Mouse (Mus musculus) adrenal gland, postnatal 4 days (tissue): ENCODE measurements around the gene Cacna1c. TPM values are rescaled to one million over a fixed set of nuclear protein-coding genes. Genes with fewer than 3 reads are reported as not detected.

Source experiments
- DNase-seq, 2 experiments: peaks; one replicate each; pipeline ENCODE4 v3.0.0; 2021 to 2022; ENCODE audit warnings: low spot score in 2 of 2, mixed read lengths in 2 of 2
- total RNA-seq, 2 experiments: library from RNA; stranded (reverse); gene quantifications; 2 replicates each; pipeline ENCODE4 v1.2.3; 2021

Cacna1c gene
- total RNA-seq, 2 experiments from 2014 or later = 71.6 to 78.9 TPM

DNA sequence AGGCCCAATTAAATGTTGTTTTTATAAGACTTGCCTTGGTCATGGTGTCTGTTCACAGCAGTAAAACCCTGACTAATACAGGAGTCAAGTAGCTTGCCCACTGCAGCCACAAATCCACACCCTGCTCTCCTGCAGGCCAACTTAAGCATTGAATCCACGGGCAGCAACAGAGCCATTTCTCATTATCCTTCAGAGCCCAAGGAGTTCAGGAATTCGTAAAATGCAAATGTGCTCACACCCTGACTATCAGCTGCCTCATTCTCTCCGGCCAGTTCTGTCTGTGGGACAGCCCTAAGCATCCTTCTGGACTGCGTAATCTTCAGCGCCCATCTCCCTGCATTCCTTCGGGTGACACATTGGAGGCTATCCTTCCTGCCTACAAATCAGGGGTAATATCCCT, 425.8 kb downstream of the Cacna1c start:
- DNase-seq = no peak

DNA sequence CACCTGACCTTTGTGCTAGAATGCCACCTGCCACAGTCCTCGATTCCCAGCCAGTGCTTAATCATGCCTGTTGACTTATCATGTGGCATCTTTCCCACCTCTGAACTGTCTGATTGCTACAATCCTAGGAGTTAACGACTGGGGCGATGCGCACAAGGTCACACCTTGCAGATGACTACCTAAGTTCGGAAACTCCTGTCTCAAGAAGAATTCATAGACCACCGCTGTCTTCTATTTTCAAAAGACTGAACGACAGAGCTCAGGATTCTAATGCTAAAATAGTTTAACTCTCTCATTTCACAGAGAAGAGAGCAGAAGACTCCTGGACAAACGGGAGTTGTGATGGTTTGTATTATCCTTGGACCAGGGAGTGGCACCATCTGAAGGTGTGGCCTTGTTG, 426.4 kb downstream of the Cacna1c start:
- DNase-seq = no peak

DNA sequence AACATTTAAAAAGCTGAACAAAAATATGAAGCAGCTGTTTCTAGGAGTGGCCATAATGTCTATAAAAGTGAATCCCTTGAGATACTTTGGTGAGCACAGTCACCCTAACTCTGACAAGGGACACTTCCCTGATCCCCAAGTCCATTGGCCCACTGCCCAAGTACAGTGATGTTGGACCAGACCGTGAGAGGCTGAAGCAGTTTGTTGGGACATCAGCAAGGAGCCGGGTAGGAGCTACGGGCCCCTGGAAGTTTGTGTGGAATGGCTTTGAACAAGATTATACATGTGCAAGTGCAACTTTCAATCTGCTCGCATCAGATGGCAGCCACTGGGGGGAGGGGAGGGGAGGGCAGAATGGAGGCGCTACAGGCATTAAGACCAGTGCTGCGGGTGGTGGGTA, 428.5 kb downstream of the Cacna1c start:
- DNase-seq = no peak

DNA sequence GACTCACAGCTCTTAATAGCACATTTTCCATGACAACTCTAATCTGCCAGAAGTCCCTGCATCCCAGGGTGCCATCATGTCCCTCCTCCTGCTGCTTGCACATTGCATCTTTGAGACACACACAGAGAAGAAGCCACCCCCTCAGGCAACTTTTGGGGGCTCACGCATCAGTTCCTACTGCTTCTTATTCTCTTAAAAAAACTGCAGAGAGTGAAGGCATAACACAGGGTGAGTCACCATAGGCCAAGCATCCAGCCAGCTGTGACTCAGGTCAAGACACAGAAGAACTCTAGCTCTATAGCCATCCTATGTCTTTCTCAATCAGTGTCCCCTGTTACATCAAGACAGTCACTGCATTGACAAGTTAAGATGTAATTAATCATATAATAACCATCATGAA, 431.0 kb downstream of the Cacna1c start:
- no peak for DNase-seq

DNA sequence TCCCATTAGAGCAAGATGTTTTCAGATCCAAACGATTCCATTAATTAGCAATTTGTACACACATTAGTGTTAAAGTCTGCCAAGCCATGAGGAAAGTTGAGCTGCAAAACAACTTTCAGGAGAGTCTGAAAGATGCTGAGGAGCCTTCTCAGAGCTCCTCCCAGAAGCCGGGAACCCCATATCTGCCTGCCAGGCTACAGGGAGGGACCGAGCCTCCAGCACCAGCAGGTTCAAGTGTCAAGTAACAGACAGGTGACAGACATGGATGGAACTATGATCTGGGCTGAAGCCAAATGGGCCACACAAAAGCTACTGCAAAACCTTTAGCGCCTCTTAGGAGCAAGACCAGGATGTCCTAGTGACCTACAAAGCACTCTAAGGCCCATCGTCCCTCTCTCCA, 437.2 kb downstream of the Cacna1c start:
- no peak for DNase-seq

DNA sequence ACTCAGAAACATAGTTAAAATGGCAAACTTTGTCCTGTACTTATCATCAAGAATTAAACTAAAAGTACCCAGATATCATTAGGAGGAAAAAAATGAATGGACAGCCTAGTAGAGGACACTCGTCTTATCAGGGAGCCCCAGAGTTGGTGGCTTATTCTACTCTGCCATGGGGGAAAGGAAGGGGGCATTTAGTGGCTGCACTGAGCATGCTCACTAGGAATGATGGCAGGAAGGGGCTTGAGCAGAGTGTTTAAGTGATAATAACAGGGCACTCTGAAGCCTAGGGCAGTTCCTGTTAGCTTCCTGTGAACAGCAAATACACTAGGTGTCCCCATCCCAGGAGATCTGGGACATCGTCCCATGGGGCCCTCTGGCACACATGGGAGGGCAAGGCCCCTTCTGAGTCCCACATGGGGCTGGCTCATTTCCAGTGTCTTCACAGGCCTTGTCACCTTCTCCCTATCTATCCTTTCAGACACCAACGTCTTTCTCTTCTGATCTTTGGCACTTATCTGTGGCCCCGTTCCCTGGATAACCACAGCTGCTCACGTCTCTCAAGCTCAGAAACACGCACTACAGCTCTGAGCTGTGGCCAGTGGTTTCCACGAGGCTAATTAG, 437.8 kb downstream of the Cacna1c start:
- DNase-seq = no peak

DNA sequence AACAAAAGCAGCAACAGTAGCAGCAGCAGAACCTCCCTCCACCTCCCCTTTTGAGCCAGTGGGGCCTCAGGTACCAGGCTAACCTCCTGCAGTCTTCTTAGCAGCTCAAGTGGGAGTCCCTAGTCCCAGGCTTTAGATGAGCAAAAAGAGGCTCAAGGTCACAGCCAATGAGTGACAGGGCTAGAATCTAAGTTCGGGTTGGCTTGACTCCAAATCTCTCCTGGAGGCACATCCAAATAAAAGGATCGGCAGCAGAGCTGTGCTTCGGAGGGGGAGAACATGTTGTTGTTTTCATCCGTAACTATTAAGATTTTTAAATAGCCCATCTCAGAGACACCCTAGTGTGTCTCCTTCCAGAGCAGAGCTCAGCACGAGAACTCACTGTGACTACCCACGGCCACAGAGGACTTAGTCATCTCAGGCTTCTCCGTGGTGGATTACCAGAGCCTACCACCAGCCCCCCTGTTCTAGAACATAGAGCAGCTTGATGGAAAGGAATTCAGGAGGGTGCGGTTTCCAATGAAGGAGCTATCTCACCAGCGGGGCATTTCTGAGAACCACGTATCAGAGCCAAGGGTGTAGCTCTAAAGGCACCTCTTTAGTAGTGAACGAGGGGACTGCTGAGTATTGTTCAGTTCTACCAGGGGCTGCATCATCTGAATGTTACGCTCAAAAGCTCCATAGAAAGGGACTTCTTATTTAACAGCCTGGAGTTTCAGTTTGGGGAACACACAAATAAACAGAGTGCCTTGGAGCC, 438.5 kb downstream of the Cacna1c start:
- DNase-seq = no peak

DNA sequence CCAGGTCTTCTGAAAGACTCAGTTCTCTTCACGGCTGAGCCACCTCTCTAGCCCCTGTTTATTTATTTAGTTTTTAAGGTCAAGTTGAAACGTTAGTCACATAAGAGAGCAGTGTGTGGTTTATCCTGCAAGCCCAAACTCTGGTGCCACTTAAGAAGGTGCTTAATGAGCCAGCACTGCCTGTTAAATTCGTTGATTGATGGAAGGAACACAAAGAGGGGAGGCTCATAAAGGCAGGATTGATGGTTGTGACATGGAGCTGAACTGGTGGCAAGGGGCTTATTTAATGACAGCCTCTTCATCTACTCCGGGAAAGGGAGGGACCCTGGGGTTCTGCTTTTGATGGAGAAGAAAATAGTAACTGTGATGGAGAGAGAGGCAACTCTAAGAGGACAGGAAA, 439.7 kb downstream of the Cacna1c start:
- DNase-seq = no peak

DNA sequence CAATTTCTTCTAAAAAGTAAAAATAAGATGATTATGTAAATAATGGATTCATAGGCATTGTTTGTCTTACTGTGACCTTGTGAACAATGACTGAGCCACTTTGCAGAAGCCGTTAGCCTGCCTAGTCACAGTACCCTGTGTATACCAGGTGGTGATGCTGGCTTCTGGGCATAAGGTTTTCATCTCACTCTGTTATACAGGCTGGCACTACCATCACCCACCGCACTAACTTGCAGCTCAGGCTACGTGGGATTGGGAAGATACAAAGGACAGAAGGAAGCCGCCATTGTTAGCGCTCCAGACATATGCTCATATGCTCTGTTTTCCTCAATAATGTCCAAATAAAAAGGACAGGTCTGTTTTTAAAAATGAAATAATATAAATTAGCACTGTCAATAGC, 440.4 kb downstream of the Cacna1c start:
- DNase-seq = no peak

DNA sequence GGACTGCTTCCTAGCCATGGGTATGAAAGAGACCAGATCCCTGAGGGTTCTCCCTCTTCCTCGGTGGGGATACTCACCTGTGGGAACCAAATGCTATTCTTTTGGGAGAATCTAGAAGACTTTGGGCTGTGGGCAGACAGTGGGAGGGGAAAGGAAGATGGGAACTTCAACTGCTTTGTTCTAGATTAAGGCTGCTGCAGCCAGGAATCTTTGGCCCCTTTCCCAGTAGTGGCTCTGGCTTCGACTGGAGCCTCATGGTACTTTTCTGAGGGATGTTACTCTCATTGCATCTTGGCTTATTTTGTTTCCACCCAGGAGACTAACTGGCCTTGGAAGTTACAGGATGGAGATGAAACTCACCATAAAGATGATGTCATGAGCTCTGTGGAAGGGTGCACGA, 441.8 kb downstream of the Cacna1c start:
- no peak for DNase-seq

DNA sequence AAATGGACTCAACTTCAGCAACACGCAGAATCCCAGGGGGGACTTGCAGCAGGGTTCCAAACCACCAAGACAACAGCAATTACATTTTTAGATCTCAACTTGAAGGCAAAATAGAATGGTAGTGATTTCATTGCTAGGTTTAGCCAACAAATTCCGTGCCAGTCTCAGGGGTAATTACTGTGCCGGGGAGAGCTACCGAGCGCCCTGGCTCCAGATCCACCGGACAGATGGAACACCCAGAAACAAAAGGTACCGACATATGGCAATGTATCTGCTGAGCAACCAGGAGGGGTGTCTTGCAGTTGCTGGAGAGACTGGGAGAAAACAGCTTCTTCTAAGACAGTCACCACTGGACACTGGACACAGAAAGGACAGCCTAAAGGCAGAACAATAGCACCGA, 442.4 kb downstream of the Cacna1c start:
- no peak for DNase-seq

DNA sequence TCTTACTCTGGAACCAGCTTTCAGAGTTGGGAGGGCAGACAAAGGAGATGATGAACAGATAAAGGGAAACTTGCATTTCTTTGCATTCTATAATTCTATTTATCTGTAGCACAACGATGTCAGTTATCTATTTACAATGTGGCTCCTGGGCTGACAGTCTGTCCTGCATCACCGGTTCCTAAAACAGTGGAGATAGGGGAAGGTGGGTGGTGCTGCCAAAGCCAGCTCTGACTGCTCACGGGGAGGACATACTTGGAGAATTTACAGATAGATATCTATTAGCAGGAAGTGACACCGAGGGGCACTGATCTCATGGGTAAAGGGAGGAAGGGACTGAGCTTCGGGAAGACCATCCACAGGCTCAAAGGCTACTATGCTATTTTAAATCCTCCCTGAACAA, 443.2 kb downstream of the Cacna1c start:
- no peak for DNase-seq

DNA sequence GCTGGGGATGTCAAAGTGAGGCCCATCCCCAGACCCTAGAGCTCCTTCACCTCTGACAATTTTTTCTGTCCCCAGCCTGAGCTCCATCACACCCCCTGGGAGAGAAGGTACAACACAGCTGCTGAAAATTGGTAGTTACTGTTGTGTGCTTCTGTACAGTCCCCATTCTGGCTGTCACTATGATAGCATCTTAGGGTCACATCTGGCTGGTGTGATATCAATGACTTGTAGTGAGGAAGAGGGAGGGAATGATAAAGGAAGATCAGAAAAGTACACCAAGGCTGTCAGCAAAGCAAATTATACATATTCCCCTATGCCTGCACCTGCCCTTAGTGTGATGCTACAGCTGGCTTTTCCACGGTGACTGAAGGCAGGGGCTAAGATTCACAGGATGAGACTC, 446.9 kb downstream of the Cacna1c start:
- no peak for DNase-seq

DNA sequence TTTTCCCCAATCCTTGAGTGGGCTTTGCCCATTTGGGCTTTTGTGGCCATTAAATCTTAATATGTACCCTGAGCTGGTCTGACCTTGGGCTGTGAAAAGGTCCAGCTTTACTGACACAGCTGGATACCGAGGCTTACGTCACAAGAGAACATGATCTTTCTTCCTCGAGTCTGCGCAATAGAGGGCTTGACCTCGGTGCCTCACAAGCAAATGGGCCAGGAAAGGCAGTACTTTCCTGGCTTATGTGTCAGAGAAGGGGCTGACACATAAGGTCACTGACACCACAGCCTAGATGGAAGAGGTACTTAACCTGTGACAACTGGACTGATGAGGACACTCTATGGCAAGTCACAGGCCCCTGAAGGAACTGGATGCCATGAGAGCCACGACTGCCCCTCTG, 453.5 kb downstream of the Cacna1c start:
- no peak for DNase-seq

DNA sequence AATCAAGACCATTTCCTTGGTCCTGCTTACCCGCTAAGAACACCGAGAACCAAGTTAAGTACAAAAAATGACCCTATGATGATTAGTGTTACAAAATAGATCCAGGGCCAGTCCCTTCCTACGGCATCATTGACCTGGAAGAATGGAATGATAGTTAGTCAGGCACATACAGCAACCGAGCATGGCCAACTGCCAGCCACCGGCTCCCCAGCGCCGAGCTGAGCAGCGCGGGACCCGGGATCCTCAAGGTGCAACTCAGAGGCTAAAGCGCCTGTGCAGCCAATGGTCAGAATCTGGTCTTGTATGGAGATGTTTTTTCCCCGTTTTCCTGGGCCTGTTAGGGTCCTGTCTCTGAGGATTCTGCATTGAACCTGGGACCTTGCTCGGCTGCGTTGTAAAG, 454.4 kb downstream of the Cacna1c start:
- DNase-seq = no peak

DNA sequence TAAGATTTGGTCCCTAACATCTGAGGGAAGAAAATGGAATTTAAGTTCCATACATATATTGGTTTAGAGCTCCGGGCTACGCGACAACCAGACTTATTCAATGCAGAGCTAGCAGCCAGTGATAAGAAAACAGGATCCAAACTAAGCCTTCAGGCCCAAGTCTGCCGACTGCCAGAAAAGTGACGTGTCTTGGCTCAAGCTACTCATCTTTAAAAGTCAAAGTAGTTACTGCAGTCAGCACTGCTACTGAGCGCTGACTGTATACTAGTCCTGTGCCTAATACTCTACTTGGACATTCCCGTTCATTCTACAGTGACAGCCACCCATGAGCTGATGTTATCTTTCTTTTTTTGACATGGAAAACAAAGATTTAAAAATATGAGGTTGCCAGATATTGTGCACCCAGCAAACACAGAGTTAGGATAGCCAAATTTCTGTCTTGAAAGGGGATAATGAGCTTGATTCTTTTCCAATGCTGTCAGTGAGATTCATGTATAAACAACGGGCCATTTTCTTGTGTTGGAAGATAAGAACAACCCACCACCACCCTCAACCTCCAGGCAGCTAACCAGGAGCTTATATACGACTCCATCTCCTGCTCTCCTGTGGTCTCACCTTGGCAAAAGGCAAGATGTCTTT, 456.1 kb downstream of the Cacna1c start:
- DNase-seq = no peak

DNA sequence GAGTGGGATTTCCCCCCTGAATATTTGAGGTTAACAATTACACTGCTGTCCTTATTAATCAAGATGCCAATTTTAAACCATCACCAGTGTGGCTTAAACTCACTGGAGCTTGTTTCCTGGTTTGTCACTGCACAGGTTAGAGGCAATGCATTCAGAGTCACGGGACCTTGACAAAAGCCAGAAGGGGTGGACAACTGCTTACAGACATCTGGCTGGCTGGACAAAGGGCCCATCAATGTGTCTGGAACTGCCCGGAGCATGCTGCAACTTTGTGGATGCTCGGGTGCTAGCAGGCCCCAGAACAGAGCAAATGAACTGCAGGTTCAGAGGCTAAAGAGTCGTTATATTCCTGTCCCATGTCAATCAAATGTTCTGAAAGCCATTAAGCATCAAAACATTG, 456.9 kb downstream of the Cacna1c start:
- no peak for DNase-seq

DNA sequence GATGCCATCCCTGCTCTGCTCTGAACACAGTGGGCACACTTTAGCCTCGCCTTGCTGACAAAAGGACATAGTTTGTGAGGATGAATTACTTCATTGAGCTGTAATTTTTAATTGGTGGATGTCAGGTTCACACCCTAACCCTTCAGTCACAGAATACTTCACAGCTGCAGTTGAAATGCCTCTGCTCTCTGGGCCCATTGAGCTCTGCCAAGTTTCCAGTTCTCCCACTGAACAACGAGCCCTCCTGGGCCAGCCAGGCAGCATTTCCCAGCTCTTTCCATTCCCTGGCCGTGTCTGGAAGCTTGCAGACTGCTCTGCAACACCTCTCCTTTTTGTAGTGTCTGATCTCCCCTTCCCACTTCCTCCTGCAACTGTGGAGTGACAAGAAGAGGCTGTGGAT, 457.6 kb downstream of the Cacna1c start:
- no peak for DNase-seq

DNA sequence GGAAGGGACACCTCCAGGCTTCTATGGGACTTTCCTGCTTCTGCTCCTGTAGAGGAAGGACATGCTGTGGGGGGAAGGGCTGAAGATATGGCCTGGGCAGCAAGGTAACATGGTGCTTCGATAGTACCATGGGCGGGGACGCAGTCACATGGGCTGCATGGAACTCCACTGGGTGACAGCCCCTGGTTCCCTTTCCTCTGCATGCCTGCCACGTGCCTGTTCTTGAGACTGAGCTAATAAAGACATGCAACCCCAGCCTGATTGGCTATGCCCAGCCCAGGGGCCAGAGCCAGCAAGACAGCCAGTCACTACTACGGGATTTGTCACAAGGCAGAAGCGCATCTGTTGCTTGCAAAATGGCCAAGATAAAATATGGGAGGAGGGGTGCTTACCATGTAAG, 459.1 kb downstream of the Cacna1c start:
- no peak for DNase-seq

DNA sequence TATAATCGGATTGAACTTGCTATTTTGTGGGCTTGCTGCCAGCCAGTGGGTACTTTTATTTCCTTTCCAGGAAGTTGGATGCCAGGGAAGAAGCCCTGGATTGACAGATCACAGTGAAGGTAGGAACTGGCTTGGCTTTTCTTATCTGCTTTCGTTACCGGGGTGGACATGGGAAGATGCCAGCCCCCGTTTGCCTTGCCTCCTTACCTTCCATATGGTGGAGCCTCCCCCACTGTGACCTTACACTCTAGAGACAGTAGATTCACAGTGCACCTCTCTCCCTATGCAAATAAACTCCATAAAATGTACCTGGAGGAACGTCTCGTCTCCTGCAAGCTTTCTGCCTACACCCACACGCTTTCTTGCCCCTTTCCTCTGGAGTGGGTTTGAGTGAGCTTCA, 459.7 kb downstream of the Cacna1c start:
- DNase-seq = no peak

DNA sequence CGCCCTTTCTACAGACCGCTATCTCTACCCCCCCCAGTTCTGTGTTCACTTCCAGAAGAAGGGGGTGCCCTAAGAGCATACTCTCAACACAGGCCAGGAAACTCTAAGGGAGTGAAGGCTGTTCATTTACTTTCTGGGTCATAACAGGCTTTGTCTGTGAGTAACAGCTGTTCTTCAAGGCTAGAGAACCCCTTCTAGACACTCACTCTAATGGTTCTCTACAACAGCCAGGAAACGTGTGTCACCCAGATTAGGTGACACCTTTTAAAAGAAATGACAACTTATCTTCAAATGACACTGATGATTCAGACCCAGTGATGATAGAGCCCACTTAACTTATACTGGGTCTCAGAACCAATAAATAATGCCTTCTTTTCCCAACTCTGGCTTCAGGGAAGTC, 461.1 kb downstream of the Cacna1c start:
- no peak for DNase-seq

DNA sequence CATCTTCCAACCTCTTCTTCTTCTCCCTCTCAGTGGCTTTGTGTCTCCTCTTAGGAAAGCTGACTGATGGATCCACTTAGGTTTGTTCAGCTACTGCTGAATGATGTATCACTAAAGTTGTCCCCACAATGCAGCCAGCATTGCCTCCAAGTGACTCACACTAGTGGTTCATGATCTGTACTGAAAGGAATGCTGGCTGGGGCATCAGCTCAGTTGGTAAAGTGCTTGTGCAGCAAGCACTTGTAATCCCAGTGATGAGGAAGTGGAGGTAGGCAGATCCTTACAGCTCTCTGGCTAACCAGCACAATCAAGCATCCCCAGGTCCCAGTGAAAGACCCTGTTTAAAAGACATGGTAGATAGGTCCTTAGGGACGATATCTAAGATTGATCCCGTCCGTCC, 464.3 kb downstream of the Cacna1c start:
- no peak for DNase-seq

DNA sequence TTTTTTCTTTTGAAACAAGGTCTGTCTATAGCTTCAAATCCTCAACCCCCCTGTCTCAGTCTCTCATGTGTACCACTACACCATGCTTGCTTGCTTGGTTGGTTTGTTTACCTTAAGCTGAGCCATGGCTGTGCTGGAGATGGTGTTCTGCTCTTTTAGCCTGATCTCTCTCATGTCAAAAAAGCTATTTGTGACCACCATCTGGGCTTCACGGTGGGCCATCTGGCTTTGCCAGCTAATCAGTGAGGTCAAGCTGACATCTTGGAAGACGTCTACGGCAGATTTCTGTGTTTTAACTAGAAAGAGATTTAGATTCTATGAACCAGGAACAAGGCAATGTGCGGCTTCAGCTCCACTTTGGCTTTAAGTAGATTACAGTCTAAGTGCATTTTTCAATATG, 471.3 kb downstream of the Cacna1c start:
- DNase-seq = no peak
